Mouse (Mus musculus) forebrain, postnatal 0 days (tissue): ENCODE data around the gene 4930564D02Rik. TPM values are rescaled to one million over a fixed set of nuclear protein-coding genes. Genes with fewer than 3 reads are reported as not detected.
A peak's percentile ranks its signal among the peaks of the same experiment; 100 is the strongest.

Experiments
- ATAC-seq: fragments of 200-750 bp; cut with Nextera tagmentation; 2 replicates; pipeline ENCODE4 v1.8.0; 2017; ENCODE audit warnings: mild to moderate bottlenecking, moderate library complexity
- DNase-seq: peaks from one replicate; pipeline ENCODE4 v3.0.0-alpha.2; 2015
- H3K27ac ChIP-seq: fragments of 300-500 bp; sonication (generic); 2 replicates; pipeline ENCODE4 v1.5.1; 2014; ENCODE audit warnings: low read depth, mild to moderate bottlenecking, antibody characterized with exemption, low read length, moderate library complexity, mixed read lengths
- H3K27me3 ChIP-seq: fragments of 300-500 bp; sonication (generic); 2 replicates; pipeline ENCODE4 v1.6.1; 2014; ENCODE audit warnings: mild to moderate bottlenecking, low read length, mixed read lengths; ENCODE audit not compliant: insufficient read depth
- H3K36me3 ChIP-seq: fragments of 300-500 bp; sonication (generic); 2 replicates; pipeline ENCODE4 v1.6.1; 2014; ENCODE audit warnings: mild to moderate bottlenecking, moderate library complexity; ENCODE audit not compliant: insufficient read depth
- H3K4me1 ChIP-seq: fragments of 300-500 bp; sonication (generic); 2 replicates; pipeline ENCODE4 v1.6.1; 2014; ENCODE audit warnings: antibody characterized with exemption; ENCODE audit not compliant: insufficient read depth
- H3K4me2 ChIP-seq: fragments of 300-500 bp; sonication (generic); 2 replicates; pipeline ENCODE4 v1.6.1; 2014; ENCODE audit warnings: low read depth, mild to moderate bottlenecking, moderate library complexity
- H3K4me3 ChIP-seq: fragments of 300-500 bp; sonication (generic); 2 replicates; pipeline ENCODE4 v1.5.1; 2014; ENCODE audit warnings: low read depth, low read length, mixed read lengths
- H3K9ac ChIP-seq: fragments of 300-500 bp; sonication (generic); 2 replicates; pipeline ENCODE4 v1.6.1; 2014; ENCODE audit warnings: mild to moderate bottlenecking
- H3K9me3 ChIP-seq: fragments of 300-500 bp; sonication (generic); 2 replicates; pipeline ENCODE4 v1.6.1; 2016; ENCODE audit warnings: low read length
- CTCF ChIP-seq: sonication (generic); IDR thresholded peaks from 2 replicates; pipeline ENCODE4 v1.5.1; 2016; ENCODE audit warnings: antibody characterized with exemption, control low read depth, low read depth
- WGBS: fragments of 180-500 bp; shearing (Covaris S2); extraction: QIAGEN DNeasy Blood & Tissue Kit; methylation state at CpG from one replicate; pipeline ENCODE4 v1.1.7; 2014; 5-methylcytosine and 5-hydroxymethylcytosine counted together
- polyA plus RNA-seq: library from polyadenylated mRNA; unstranded; fragments of >200 nt; fragmentation: Nextera tagmentation; extraction: Ambion mirVana; gene quantifications from 2 replicates; pipeline ENCODE4 v1.2.1, GENCODE M21; 2015
- total RNA-seq: library from RNA; depleted of rRNA; stranded (reverse); fragments of >200 nt; gene quantifications from 2 replicates; pipeline ENCODE4 v1.2.3, GENCODE M21; 2014

Gene 4930564D02Rik
- total and polyA plus RNA-seq, 2 experiments from 2014 or later: not detected

- Histone ChIP-seq H3K4me2 (no peak overlapping the region), H3K27ac (no peak overlapping the region), H3K4me3 (no peak overlapping the region), H3K9me3 (no peaks in the 10 kb centered on the region), H3K9ac (no peak overlapping the region), H3K36me3 (no peaks in the 10 kb centered on the region), H3K27me3 (no peaks in the 10 kb centered on the region), H3K4me1 (no peaks in the 10 kb centered on the region)
- ATAC-seq (peak; percentile 88), DNase-seq (peak; percentile 25)
- TF ChIP-seq CTCF: peak; percentile 61
- 25% methylated on average over 3 of the region's 3 CpGs for whole genome bisulfite sequencing
These were observed 24.3 kb downstream of the 4930564D02Rik start for GRCm38 (mm10) chr3:105090981-105091380.

GRCm38 (mm10) chr3:105092721-105093505 is 26.3 kb downstream of the 4930564D02Rik start:
- no peaks in the 10 kb centered on the region for H3K4me1 ChIP-seq
- no peaks in the 10 kb centered on the region for H3K36me3 ChIP-seq
- H3K27me3 ChIP-seq: no peaks in the 10 kb centered on the region
- H3K9ac ChIP-seq: no peak overlapping the region
- no peak overlapping the region for H3K4me2 ChIP-seq
- no peaks in the 10 kb centered on the region for H3K9me3 ChIP-seq
- 46% methylated on average over 11 of the region's 11 CpGs for WGBS
- no peak overlapping the region for H3K4me3 ChIP-seq
- no peak for DNase-seq
- H3K27ac ChIP-seq: no peak overlapping the region
- ATAC-seq: no peak
- no peak for TF ChIP-seq CTCF

- Histone ChIP-seq H3K9me3 (no peaks in the 10 kb centered on the region), H3K27ac (no peak overlapping the region), H3K4me3 (no peak overlapping the region), H3K4me2 (no peak overlapping the region), H3K4me1 (0 out of 2 replicates have a peak, but pooled peaks cover 1% of the 10 kb centered on the region), H3K27me3 (no peaks in the 10 kb centered on the region), H3K36me3 (no peaks in the 10 kb centered on the region), H3K9ac (no peak overlapping the region)
- DNase-seq (no peak), ATAC-seq (no peak)
- peak; percentile 26; the same call in 1 of the 2 replicates for TF ChIP-seq CTCF
- WGBS: 71% methylated on average over 2 of the region's 2 CpGs
These were observed 27.8 kb downstream of the 4930564D02Rik start for GRCm38 (mm10) chr3:105094448-105094847.

- ATAC-seq: no peak
- no peak overlapping the region for H3K4me3 ChIP-seq
- H3K9ac ChIP-seq: no peak overlapping the region
- no peak overlapping the region for H3K27ac ChIP-seq
- WGBS: 67% methylated on average over 5 of the region's 5 CpGs
- no peak for DNase-seq
- H3K4me1 ChIP-seq: peaks cover 7% of the 10 kb centered on the region; the same call in 1 of the 2 replicates
- H3K4me2 ChIP-seq: no peak overlapping the region
- TF ChIP-seq CTCF: no peak
- no peaks in the 10 kb centered on the region for H3K9me3 ChIP-seq
- no peaks in the 10 kb centered on the region for H3K27me3 ChIP-seq
- H3K36me3 ChIP-seq: no peaks in the 10 kb centered on the region
These were observed 28.4 kb downstream of the 4930564D02Rik start for GRCm38 (mm10) chr3:105095026-105095425.

- Histone ChIP-seq H3K27ac (no peak overlapping the region), H3K4me2 (no peak overlapping the region), H3K9ac (no peak overlapping the region), H3K27me3 (no peaks in the 10 kb centered on the region), H3K4me3 (no peak overlapping the region), H3K9me3 (no peaks in the 10 kb centered on the region), H3K4me1 (peaks cover 7% of the 10 kb centered on the region; the same call in 1 of the 2 replicates), H3K36me3 (no peaks in the 10 kb centered on the region)
- DNase-seq: no peak
- TF ChIP-seq CTCF: no peak
- WGBS: 83% methylated on average over 4 of the region's 4 CpGs
- ATAC-seq: no peak
These were observed 30.9 kb downstream of the 4930564D02Rik start for GRCm38 (mm10) chr3:105097581-105097980.

- H3K27me3 ChIP-seq: no peaks in the 10 kb centered on the region
- no peak overlapping the region for H3K4me2 ChIP-seq
- TF ChIP-seq CTCF: no peak
- H3K27ac ChIP-seq: no peak overlapping the region
- H3K9me3 ChIP-seq: no peaks in the 10 kb centered on the region
- H3K4me1 ChIP-seq: peaks cover 7% of the 10 kb centered on the region; the same call in 1 of the 2 replicates
- DNase-seq (no peak), ATAC-seq (peak; percentile 20; the same call in 1 of the 2 replicates)
- H3K36me3 ChIP-seq: no peaks in the 10 kb centered on the region
- 12% methylated on average over 15 of the region's 15 CpGs for WGBS
- H3K9ac ChIP-seq: no peak overlapping the region
- no peak overlapping the region for H3K4me3 ChIP-seq
These were observed 33.1 kb downstream of the 4930564D02Rik start for GRCm38 (mm10) chr3:105099526-105100269.

- WGBS: 27% methylated on average over 4 of the region's 4 CpGs
- Histone ChIP-seq H3K4me3 (no peak overlapping the region), H3K4me2 (no peak overlapping the region), H3K27me3 (no peaks in the 10 kb centered on the region), H3K4me1 (peaks cover 7% of the 10 kb centered on the region; the same call in 1 of the 2 replicates), H3K27ac (no peak overlapping the region), H3K9ac (no peak overlapping the region), H3K36me3 (no peaks in the 10 kb centered on the region), H3K9me3 (no peaks in the 10 kb centered on the region)
- no peak for ATAC-seq
- TF ChIP-seq CTCF: no peak
- DNase-seq: no peak
These were observed 33.6 kb downstream of the 4930564D02Rik start for GRCm38 (mm10) chr3:105100270-105100589.
